Mouse (Mus musculus): ENCODE data around the gene Dennd1a. TPM values are rescaled to one million over a fixed set of nuclear protein-coding genes. Genes with fewer than 3 reads are reported as not detected.

Gene Dennd1a
- total and polyA plus RNA-seq, 2 experiments from 2014 or later = 16.7 to 52.1 TPM

DNA sequence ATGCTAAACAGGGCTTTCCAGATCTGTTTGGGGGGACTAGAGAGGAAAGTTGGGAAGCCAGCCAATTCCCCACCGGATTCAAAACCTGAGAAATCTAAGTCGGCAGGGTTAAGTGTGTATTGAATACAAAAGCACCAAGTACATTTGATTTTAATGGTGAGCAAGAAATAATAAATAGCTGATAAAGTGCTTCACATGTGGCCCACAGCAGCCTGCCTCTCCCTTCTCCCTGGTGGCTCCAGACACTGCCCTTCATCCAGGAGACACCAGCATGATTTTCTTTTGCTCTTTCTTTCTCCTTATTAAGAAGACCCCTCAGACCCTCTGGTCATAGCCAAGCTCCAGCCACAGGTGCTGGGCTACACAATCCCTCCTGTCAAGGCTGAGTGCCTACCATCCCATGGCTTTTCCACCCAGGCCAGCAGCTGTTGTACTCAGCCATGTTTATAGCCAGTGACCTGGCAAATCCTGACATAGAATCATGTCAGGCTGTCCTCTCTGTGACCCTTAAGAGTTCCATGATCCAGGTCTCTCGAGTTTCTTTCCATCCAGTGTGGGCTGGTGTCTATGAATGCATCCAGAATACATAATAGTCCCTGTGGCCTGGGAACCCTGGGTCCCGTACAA is 467.6 kb downstream of the Dennd1a start:
- no peak overlapping the region for H3K9ac ChIP-seq

DNA sequence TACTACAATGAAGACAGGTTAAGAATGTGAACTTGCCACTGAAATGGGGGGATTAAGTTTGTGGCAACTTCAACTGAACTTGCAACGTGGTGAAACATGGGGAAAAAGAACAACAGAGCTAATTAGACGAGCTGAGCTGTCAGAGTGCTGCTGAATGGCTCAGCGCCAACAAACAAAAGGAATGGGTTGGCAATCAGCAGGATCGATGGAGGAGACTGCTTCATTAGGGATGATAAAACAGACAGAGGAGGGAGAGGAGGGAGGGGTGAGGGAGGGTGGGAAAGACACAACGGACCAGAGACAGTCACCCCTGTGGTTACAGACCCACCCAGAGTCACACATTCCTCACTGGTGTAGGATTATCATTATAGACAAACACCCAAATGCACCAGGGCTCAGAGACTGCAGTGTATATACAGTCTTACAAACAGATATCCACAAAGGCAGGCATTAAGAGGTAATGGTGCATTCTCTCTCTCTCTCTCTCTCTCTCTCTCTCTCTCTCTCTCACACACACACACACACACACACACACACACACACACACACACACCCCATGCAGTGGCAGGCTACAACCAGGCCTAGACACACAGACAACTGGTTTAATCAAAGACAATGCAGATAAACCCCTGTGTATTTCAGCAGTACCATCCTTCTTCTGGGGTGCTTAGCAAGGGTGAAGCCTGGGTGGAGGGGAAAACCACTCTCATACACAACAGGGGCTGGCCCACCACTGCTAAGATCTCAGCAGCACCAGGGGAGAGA is 468.2 kb downstream of the Dennd1a start:
- H3K4me2 ChIP-seq (ENCODE audit: low read depth) = no peak overlapping the region
- H3K9me3 ChIP-seq (ENCODE audit: low read length) = no peaks in the 10 kb centered on the region
- H3K9ac ChIP-seq = no peak overlapping the region
- H3K36me3 ChIP-seq (ENCODE audit: insufficient read depth) = no peaks in the 10 kb centered on the region
- peak; percentile 49 for ATAC-seq
- peak overlapping the region; percentile 17 for H3K27ac ChIP-seq (ENCODE audit: low read depth, low read length)
- no peak overlapping the region for H3K4me3 ChIP-seq (ENCODE audit: low read depth, low read length)
- H3K4me1 ChIP-seq (ENCODE audit: insufficient read depth) = peaks cover 6% of the 10 kb centered on the region; the same call in 1 of the 2 replicates
- peak; percentile 74 for DNase-seq
- no peak for TF ChIP-seq CTCF (IDR thresholded peaks at IDR 0.05; ENCODE audit: low read depth)
- no peaks in the 10 kb centered on the region for H3K27me3 ChIP-seq (ENCODE audit: insufficient read depth, low read length)
- 5% methylated on average over 5 of the region's 5 CpGs for WGBS

More for the DNA sequence above, 467.6 kb downstream of the Dennd1a start:
- TF ChIP-seq CTCF (IDR thresholded peaks at IDR 0.05; ENCODE audit: low read depth) = no peak
- H3K4me2 ChIP-seq (ENCODE audit: low read depth) = no peak overlapping the region
- ATAC-seq = no peak
- H3K4me1 ChIP-seq (ENCODE audit: insufficient read depth) = peaks cover 6% of the 10 kb centered on the region; the same call in 1 of the 2 replicates
- WGBS = 28% methylated on average over 4 of the region's 4 CpGs
- H3K27ac ChIP-seq (ENCODE audit: low read depth, low read length) = 0 out of 2 replicates have a peak overlapping the region, but pooled peaks have one; percentile 17
- no peaks in the 10 kb centered on the region for H3K27me3 ChIP-seq (ENCODE audit: insufficient read depth, low read length)
- H3K4me3 ChIP-seq (ENCODE audit: low read depth, low read length) = no peak overlapping the region
- no peaks in the 10 kb centered on the region for H3K36me3 ChIP-seq (ENCODE audit: insufficient read depth)
- H3K9me3 ChIP-seq (ENCODE audit: low read length) = no peaks in the 10 kb centered on the region
- no peak for DNase-seq

DNA sequence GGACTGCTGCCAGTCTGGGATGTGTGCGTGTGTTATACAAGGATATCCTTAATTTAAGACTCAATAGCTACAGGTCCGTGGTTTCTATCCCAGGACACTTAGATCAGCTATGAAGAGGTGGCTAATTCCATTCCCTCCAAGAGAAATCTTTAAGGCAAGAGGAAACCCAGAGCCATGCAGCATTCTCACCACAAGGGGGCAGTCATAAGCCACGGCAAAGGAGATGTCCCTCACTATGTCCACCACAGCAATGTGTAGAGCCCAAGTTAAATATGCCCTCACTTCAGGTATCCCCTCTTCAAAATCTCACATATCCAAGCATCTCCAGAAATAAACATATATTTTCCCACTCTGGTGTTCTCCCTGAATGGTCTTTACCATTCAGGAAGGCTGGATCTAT is 471.5 kb downstream of the Dennd1a start:
- ATAC-seq (peak; percentile 57), DNase-seq (peak; percentile 89)
- no peak overlapping the region for H3K27ac ChIP-seq (ENCODE audit: low read depth, low read length)
- no peak overlapping the region for H3K4me3 ChIP-seq (ENCODE audit: low read depth, low read length)
- H3K4me1 ChIP-seq (ENCODE audit: insufficient read depth) = peaks cover 6% of the 10 kb centered on the region; the same call in 1 of the 2 replicates
- no peaks in the 10 kb centered on the region for H3K27me3 ChIP-seq (ENCODE audit: insufficient read depth, low read length)
- H3K9ac ChIP-seq = no peak overlapping the region
- no peaks in the 10 kb centered on the region for H3K9me3 ChIP-seq (ENCODE audit: low read length)
- peak; percentile 97 for TF ChIP-seq CTCF (IDR thresholded peaks at IDR 0.05; ENCODE audit: low read depth)
- whole genome bisulfite sequencing = 8% methylated on average over 3 of the region's 3 CpGs
- H3K36me3 ChIP-seq (ENCODE audit: insufficient read depth) = peaks cover 6% of the 10 kb centered on the region; the same call in 1 of the 2 replicates
- no peak overlapping the region for H3K4me2 ChIP-seq (ENCODE audit: low read depth)

DNA sequence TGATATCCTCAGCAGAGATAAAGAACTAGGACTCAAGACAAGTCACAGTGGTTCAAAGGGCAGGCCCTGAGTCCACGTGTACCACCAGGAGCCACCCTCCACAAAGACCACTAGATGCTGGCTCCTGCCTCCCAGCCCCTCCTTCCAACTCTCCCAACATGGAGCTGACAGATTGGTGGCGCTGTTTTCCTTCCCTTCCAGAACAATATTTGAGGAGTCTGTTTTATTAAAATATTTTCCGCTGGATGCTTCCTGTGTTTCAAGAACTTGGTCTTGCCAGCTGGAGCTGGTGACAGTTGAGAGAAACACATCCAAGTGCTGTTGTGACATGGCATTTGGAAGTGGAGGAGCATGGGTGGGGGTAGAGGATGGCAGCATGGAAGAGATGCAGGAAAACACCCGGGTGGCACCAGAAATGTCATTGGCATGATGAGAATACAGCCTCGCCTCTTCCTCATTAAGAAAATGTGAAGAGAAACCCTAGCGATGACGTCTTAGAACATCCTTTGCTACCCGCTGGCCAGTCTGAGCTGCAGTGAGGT is 472.3 kb downstream of the Dennd1a start:
- no peak overlapping the region for H3K4me2 ChIP-seq (ENCODE audit: low read depth)

DNA sequence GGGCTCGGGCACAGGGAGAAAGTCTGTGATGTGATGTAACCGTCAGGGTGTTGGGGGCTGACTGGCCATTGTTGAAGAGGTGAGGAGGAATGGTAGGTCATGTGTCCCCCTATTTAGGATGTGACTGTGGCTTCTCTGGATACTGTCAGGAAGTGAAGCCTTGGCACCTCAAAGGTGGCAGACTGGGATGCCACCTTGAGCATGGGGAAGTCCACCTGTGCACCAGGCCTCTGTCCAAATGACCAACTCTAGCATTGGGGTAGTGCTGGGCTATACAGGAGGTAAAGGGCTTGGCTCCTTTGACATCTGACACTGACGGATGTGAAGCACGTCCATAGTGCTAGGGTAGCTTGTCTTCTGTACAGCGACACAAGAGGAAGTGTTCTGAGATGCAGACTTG is 474.8 kb downstream of the Dennd1a start:
- Histone ChIP-seq H3K4me1 (ENCODE audit: insufficient read depth) (no peaks in the 10 kb centered on the region), H3K27ac (ENCODE audit: low read depth, low read length) (no peak overlapping the region), H3K4me2 (ENCODE audit: low read depth) (no peak overlapping the region), H3K9ac (no peak overlapping the region), H3K9me3 (ENCODE audit: low read length) (no peaks in the 10 kb centered on the region), H3K27me3 (ENCODE audit: insufficient read depth, low read length) (no peaks in the 10 kb centered on the region), H3K36me3 (ENCODE audit: insufficient read depth) (peaks cover 15% of the 10 kb centered on the region; the same call in 1 of the 2 replicates), H3K4me3 (ENCODE audit: low read depth, low read length) (no peak overlapping the region)
- ATAC-seq = no peak
- WGBS = 93% methylated on average over 5 of the region's 5 CpGs
- no peak for DNase-seq
- no peak for TF ChIP-seq CTCF (IDR thresholded peaks at IDR 0.05; ENCODE audit: low read depth)

More for the DNA sequence above, 472.3 kb downstream of the Dennd1a start:
- H3K9ac ChIP-seq = no peak overlapping the region
- DNase-seq (peak; percentile 64), ATAC-seq (peak; percentile 67)
- peaks cover 6% of the 10 kb centered on the region; the same call in 1 of the 2 replicates for H3K4me1 ChIP-seq (ENCODE audit: insufficient read depth)
- peaks cover 6% of the 10 kb centered on the region; the same call in 1 of the 2 replicates for H3K36me3 ChIP-seq (ENCODE audit: insufficient read depth)
- H3K9me3 ChIP-seq (ENCODE audit: low read length) = no peaks in the 10 kb centered on the region
- no peak overlapping the region for H3K27ac ChIP-seq (ENCODE audit: low read depth, low read length)
- no peak overlapping the region for H3K4me3 ChIP-seq (ENCODE audit: low read depth, low read length)
- no peaks in the 10 kb centered on the region for H3K27me3 ChIP-seq (ENCODE audit: insufficient read depth, low read length)
- 58% methylated on average over 8 of the region's 8 CpGs for WGBS
- TF ChIP-seq CTCF (IDR thresholded peaks at IDR 0.05; ENCODE audit: low read depth) = peak; percentile 45

DNA sequence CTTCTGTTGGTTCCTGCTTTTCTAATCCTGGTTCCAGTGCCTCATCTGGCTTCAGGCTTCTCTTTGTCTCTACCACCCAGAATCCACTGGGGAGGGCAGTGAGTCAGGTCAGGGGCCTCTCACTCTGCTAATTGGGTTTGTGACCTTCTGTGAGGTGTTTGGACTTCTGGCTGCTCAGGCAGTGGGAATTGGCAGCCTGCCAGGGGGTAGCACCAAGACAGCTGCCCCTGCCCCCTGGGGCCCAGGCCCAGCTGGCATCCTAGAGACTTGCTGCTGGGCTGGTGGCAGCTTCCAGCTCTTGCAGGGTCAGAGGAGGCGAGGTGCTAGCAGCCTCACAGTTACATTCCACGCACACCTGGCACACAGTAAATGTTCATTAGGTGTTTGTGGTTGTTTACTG is 475.5 kb downstream of the Dennd1a start:
- ATAC-seq = no peak
- 68% methylated on average over 2 of the region's 2 CpGs for WGBS
- no peak for TF ChIP-seq CTCF (IDR thresholded peaks at IDR 0.05; ENCODE audit: low read depth)
- Histone ChIP-seq H3K27ac (ENCODE audit: low read depth, low read length) (no peak overlapping the region), H3K4me1 (ENCODE audit: insufficient read depth) (no peaks in the 10 kb centered on the region), H3K9me3 (ENCODE audit: low read length) (no peaks in the 10 kb centered on the region), H3K4me2 (ENCODE audit: low read depth) (no peak overlapping the region), H3K9ac (no peak overlapping the region), H3K27me3 (ENCODE audit: insufficient read depth, low read length) (no peaks in the 10 kb centered on the region), H3K4me3 (ENCODE audit: low read depth, low read length) (no peak overlapping the region), H3K36me3 (ENCODE audit: insufficient read depth) (peaks cover 15% of the 10 kb centered on the region; the same call in 1 of the 2 replicates)
- peak; percentile 21 for DNase-seq

All from forebrain, postnatal 0 days (tissue).